Mouse (Mus musculus) ES-E14 (cell line): ENCODE measurements around the gene Nav2.

ENCODE experiments used
- CHD2 ChIP-seq: IDR thresholded peaks from 2 replicates; pipeline ENCODE4 v1.6.1; 2014; ENCODE audit warnings: mild to moderate bottlenecking, low read depth, low read length, inconsistent platforms
- MAFK ChIP-seq: IDR thresholded peaks from 2 replicates; pipeline ENCODE4 v1.6.1; 2014; ENCODE audit warnings: mild to moderate bottlenecking, low read depth, low read length, inconsistent platforms; ENCODE audit not compliant: insufficient read depth
- ZC3H11A ChIP-seq: IDR thresholded peaks from 2 replicates; pipeline ENCODE4 v1.6.1; 2012; ENCODE audit warnings: low read depth, mild to moderate bottlenecking, inconsistent platforms, low read length, borderline replicate concordance

GRCm38 (mm10) chr7:48923620-48924019 lies 15.1 kb downstream of the Nav2 start:
- TF ChIP-seq CHD2 (no peak), ZC3H11A (no peak), MAFK (no peak)
